Mouse (Mus musculus): ENCODE measurements around the gene Gm10720. TPM values are rescaled to one million over a fixed set of nuclear protein-coding genes. Genes with fewer than 3 reads are reported as not detected.
"Not testable (repeated sequence)": the region's sequence is repeated elsewhere in the genome, so short reads cannot be mapped to it uniquely, and the experiment has no call there.

Gm10720 gene
- polyA plus RNA-seq, 1 experiment from 2014 or later: not detected

GRCm38 (mm10) chr9:3029276-3030000 lies 14.0 kb downstream of the Gm10720 start:
- WGBS: 65% methylated on average over 14 of the region's 16 CpGs
- H3K9ac ChIP-seq (replicated peaks); H3K4me3 ChIP-seq; H3K27me3 ChIP-seq; H3K36me3 ChIP-seq; H3K4me2 ChIP-seq (replicated peaks); H3K9me3 ChIP-seq; H3K27ac ChIP-seq (replicated peaks); H3K4me1 ChIP-seq; ATAC-seq (ENCODE audit: low FRiP score, low read depth): not testable (repeated sequence)

- H3K27ac ChIP-seq (replicated peaks); H3K4me3 ChIP-seq; H3K4me1 ChIP-seq; H3K4me2 ChIP-seq (replicated peaks); H3K9me3 ChIP-seq; H3K27me3 ChIP-seq; H3K36me3 ChIP-seq; H3K9ac ChIP-seq (replicated peaks): not testable (repeated sequence)
- 0 out of 2 replicates have a peak, but pooled peaks have one; percentile 25 for ATAC-seq (ENCODE audit: low FRiP score, low read depth)
- 64% methylated on average over 3 of the region's 10 CpGs for WGBS
These were observed 15.3 kb downstream of the Gm10720 start for GRCm38 (mm10) chr9:3030677-3031318.

GRCm38 (mm10) chr9:3034299-3034698 lies 18.8 kb downstream of the Gm10720 start, which contains the start of gene Gm17535:
Gene Gm17535, plus strand, starts transcription at chr9:3034599.
- H3K4me1 ChIP-seq; H3K9ac ChIP-seq (replicated peaks); ATAC-seq (ENCODE audit: low FRiP score, low read depth); H3K4me3 ChIP-seq; H3K4me2 ChIP-seq (replicated peaks); H3K27ac ChIP-seq (replicated peaks); H3K36me3 ChIP-seq; H3K9me3 ChIP-seq; H3K27me3 ChIP-seq: not testable (repeated sequence)
- 64% methylated on average over 1 of the region's 8 CpGs for WGBS

- H3K4me3 ChIP-seq; H3K4me1 ChIP-seq; H3K4me2 ChIP-seq (replicated peaks); ATAC-seq (ENCODE audit: low FRiP score, low read depth); H3K27me3 ChIP-seq; H3K27ac ChIP-seq (replicated peaks); H3K9me3 ChIP-seq; H3K36me3 ChIP-seq; H3K9ac ChIP-seq (replicated peaks): not testable (repeated sequence)
- WGBS: 77% methylated on average over 8 of the region's 8 CpGs
These were observed 21.1 kb downstream of the Gm10720 start, which contains the start of gene Gm10715 for GRCm38 (mm10) chr9:3036577-3036976. Gene Gm10715, plus strand, starts transcription at chr9:3036877.

- ATAC-seq (ENCODE audit: low FRiP score, low read depth): not testable (repeated sequence)
- 70% methylated on average over 4 of the region's 4 CpGs for WGBS
These were observed 22.7 kb downstream of the Gm10720 start for GRCm38 (mm10) chr9:3038161-3038560.

More at GRCm38 (mm10) chr9:3038161-3038560, 22.7 kb downstream of the Gm10720 start:
- not testable (repeated sequence) for H3K4me2 ChIP-seq (replicated peaks); H3K9me3 ChIP-seq; H3K27me3 ChIP-seq; H3K9ac ChIP-seq (replicated peaks); H3K36me3 ChIP-seq; H3K27ac ChIP-seq (replicated peaks); H3K4me1 ChIP-seq; H3K4me3 ChIP-seq

Small RNAs within 50 kb of the gene (microRNA-seq; reads per million reads assigned to microRNA genes)
- not detected for gene Mir101c

Other genes with a start within 250 kb of the Gm10720 start
- gene Gm10722, start 14.7 kb upstream of the Gm10720 start, polyA plus RNA-seq (2016; fragmentation: Nextera tagmentation; extraction: Ambion mirVana): not detected in 2 replicates
- gene Gm11168, start 12.3 kb upstream of the Gm10720 start, polyA plus RNA-seq (2016; fragmentation: Nextera tagmentation; extraction: Ambion mirVana): 0.37 TPM in 1 of 2 replicates, not detected in the other
- gene Gm10721, start 2.5 kb upstream of the Gm10720 start, polyA plus RNA-seq (2016; fragmentation: Nextera tagmentation; extraction: Ambion mirVana): 0.59 TPM in 1 of 2 replicates, not detected in the other
- gene Gm10719, start 1.8 kb downstream of the Gm10720 start, polyA plus RNA-seq (2016; fragmentation: Nextera tagmentation; extraction: Ambion mirVana): 0.50 and 0.65 TPM in 2 replicates
- 0.50 and 1.1 TPM in 2 replicates for gene Gm10718, start 7.9 kb downstream of the Gm10720 start, polyA plus RNA-seq (2016; fragmentation: Nextera tagmentation; extraction: Ambion mirVana)
- 1.3 and 1.5 TPM in 2 replicates for gene Gm10717, start 9.8 kb downstream of the Gm10720 start, polyA plus RNA-seq (2016; fragmentation: Nextera tagmentation; extraction: Ambion mirVana)
- gene Gm17535, start 18.9 kb downstream of the Gm10720 start, polyA plus RNA-seq (2016; fragmentation: Nextera tagmentation; extraction: Ambion mirVana): not detected in 2 replicates
- not detected in 2 replicates for gene Gm10715, start 21.2 kb downstream of the Gm10720 start, polyA plus RNA-seq (2016; fragmentation: Nextera tagmentation; extraction: Ambion mirVana)

Measured in midbrain, embryonic 12.5 days (tissue).